Mouse (Mus musculus): ENCODE results near the gene Pank1. TPM values are rescaled to one million over a fixed set of nuclear protein-coding genes. Genes with fewer than 3 reads are reported as not detected.

The Pank1 gene
- 11.8 and 14.6 TPM in 2 replicates for total RNA-seq (2014; rRNA removed)
- 3.6 and 5.5 TPM in 2 replicates for polyA plus RNA-seq (2015; fragmentation: Nextera tagmentation; extraction: Ambion mirVana)

DNA sequence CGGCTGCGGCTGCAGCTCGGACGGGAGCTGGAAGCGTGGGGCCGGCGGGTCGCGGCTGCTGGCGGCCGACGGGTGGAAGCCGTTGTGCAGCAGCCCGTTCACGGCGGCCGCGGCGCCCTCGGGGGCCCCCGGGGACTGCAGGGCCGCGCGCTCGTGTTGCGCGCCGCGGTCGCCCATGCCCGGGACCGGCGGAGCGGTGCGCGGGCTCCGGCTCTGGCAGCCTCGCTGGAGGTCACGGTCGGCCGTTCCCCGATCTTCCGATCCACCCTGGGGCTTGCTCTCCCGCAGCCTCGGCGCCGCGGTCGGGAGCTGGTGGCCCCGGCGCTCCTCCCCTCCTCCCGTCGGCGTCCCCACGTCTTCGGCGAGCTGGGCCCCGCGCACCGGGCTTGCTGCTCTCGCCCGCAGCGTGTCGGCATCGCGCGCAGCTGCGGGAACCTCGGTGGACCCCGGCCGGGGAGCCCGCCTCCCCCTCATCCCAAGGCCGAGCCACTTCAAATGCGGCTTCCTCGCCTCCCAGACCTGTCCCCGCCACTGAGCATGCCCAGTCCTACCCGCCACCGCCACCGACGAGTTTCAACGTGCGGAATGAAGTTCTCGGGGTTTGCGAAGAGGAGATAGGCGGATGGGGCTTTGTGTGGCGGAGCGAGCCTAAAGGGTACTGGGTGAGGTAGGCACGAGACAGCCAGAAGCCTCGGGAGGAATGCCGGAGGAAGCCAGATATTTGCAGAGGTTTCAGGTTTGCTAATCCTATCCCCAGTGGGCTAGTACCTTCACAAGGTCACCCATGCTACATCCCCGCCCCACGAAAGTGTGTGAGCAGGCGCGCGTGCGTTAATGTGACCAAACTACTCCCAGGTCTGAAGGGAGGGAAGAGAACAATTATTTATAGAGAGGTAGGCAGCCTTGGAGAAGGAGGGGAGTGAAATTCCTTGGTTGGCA is at the start of gene Pank1:
TSS of gene Pank1 (minus strand) at position 853 of the 939 bp plus-strand sequence.
- no peaks in the 10 kb centered on the region for H3K36me3 ChIP-seq (ENCODE audit: insufficient read depth)
- no peaks in the 10 kb centered on the region for H3K9me3 ChIP-seq (ENCODE audit: low read length)
- peak within 1 kb of the TSS; percentile 90 for H3K4me3 ChIP-seq (ENCODE audit: low read depth, low read length)
- peak; percentile 67 for ATAC-seq
- H3K9ac ChIP-seq, result peak within 1 kb of the TSS; percentile 86
- peak; percentile 81 for DNase-seq
- no peaks in the 10 kb centered on the region for H3K4me1 ChIP-seq (ENCODE audit: insufficient read depth)
- peak within 1 kb of the TSS; percentile 91 for H3K27ac ChIP-seq (ENCODE audit: low read depth, low read length)
- no peaks in the 10 kb centered on the region for H3K27me3 ChIP-seq (ENCODE audit: insufficient read depth, low read length)
- peak within 1 kb of the TSS; percentile 88 for H3K4me2 ChIP-seq (ENCODE audit: low read depth)
- TF ChIP-seq CTCF (IDR thresholded peaks at IDR 0.05; ENCODE audit: low read depth), result no peak
- WGBS, result under 1% methylated on average over 85 of the region's 96 CpGs

GRCm38 (mm10) chr19:34922603-34922963 is 43.3 kb upstream of the Pank1 start:
- Histone ChIP-seq H3K9ac (peak overlapping the region; percentile 40; the same call in 1 of the 2 replicates), H3K27ac (ENCODE audit: low read depth, low read length) (no peak overlapping the region), H3K9me3 (ENCODE audit: low read length) (no peaks in the 10 kb centered on the region), H3K4me1 (ENCODE audit: insufficient read depth) (no peaks in the 10 kb centered on the region), H3K27me3 (ENCODE audit: insufficient read depth, low read length) (no peaks in the 10 kb centered on the region), H3K36me3 (ENCODE audit: insufficient read depth) (no peaks in the 10 kb centered on the region), H3K4me3 (ENCODE audit: low read depth, low read length) (peak overlapping the region; percentile 91), H3K4me2 (ENCODE audit: low read depth) (peak overlapping the region; percentile 73)
- under 1% methylated on average over 9 of the region's 9 CpGs for WGBS
- ATAC-seq, result no peak
- no peak for TF ChIP-seq CTCF (IDR thresholded peaks at IDR 0.05; ENCODE audit: low read depth)
- no peak for DNase-seq

DNA sequence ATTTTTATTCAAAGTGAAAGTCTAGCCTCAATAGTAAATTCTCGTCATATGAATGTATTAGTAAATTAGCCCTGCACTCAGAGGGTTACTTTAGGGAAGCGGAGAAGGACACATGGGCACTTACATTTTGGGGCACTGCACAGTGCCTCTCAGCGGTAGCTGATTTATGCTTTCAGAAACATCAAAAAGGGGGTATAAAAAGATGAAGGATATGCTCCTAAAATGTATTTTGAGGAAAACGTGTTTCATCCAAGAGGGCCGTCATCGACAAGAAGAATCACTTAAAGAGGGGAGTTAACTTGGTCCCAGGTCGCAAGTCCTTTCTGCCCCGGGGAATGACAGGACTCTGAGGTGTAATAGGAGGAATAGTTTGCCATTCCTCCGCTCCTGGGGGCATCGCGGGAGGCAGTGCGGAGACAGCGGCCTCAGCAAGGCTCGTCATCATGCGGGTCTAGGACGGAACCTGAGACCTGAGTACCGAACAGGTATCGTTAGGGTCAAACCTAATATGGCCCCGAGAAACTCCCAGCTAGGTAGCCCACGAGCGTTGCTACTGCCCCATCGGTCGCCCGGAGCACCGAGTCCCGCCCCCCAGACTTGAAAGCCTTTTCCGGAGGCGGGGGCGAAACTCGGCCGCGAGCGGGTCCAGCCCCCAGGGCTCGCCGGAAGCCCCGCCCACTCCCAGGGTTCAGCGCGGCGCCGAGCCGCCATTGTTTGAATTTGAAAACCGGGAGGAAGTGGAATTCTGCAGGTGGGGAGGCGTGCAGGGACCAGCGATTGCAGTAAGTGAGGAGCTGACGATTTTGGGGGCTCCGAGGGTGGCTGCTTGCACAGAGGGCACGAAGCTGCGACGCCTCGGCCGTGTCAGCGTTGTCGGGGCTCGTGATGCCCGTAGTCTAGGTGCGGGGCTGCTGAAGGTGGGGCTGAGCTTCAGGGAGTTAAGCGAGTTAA is 42.7 kb upstream of the Pank1 start, which contains the start of gene Kif20b:
TSS of gene Kif20b (plus strand) at position 710 of the 951 bp plus-strand sequence.
- TF ChIP-seq CTCF (IDR thresholded peaks at IDR 0.05; ENCODE audit: low read depth), result peak; percentile 21

DNA sequence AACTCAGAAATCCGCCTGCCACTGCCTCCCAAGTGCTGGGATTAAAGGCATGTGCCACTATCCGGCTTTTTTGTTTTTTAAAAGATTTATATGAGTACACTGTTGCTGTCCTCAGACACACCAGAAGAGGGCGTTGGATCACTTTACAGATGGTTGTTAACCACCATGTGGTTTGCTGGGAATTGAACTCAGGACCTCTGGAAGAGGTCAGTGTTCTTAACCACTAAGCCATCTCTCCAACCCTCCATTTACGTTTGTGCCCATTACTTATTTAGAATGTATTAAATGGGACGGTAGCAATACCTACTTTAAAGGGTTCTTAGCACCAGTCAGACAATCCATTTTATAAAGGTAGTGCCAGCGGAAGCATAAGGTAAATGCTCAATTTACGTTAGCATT is 42.0 kb upstream of the Pank1 start:
- peak overlapping the region; percentile 91 for H3K4me3 ChIP-seq (ENCODE audit: low read depth, low read length)
- H3K27ac ChIP-seq (ENCODE audit: low read depth, low read length), result peak overlapping the region; percentile 67
- peak overlapping the region; percentile 73 for H3K4me2 ChIP-seq (ENCODE audit: low read depth)
- ATAC-seq (no peak), DNase-seq (peak; percentile 49)
- H3K27me3 ChIP-seq (ENCODE audit: insufficient read depth, low read length), result no peaks in the 10 kb centered on the region
- 16% methylated on average over 7 of the region's 7 CpGs for WGBS
- no peaks in the 10 kb centered on the region for H3K9me3 ChIP-seq (ENCODE audit: low read length)
- H3K9ac ChIP-seq, result peak overlapping the region; percentile 60; the same call in 1 of the 2 replicates
- TF ChIP-seq CTCF (IDR thresholded peaks at IDR 0.05; ENCODE audit: low read depth), result peak; percentile 45
- H3K4me1 ChIP-seq (ENCODE audit: insufficient read depth), result no peaks in the 10 kb centered on the region
- H3K36me3 ChIP-seq (ENCODE audit: insufficient read depth), result no peaks in the 10 kb centered on the region

More for the DNA sequence above, 42.7 kb upstream of the Pank1 start, which contains the start of gene Kif20b:
- H3K4me1 ChIP-seq (ENCODE audit: insufficient read depth), result no peaks in the 10 kb centered on the region
- H3K4me3 ChIP-seq (ENCODE audit: low read depth, low read length), result peak within 1 kb of the TSS; percentile 91
- peak within 1 kb of the TSS; percentile 60 for H3K9ac ChIP-seq
- H3K36me3 ChIP-seq (ENCODE audit: insufficient read depth), result no peaks in the 10 kb centered on the region
- H3K27ac ChIP-seq (ENCODE audit: low read depth, low read length), result peak within 1 kb of the TSS; percentile 67
- peak; percentile 97 for ATAC-seq
- DNase-seq, result peak; percentile 92
- H3K27me3 ChIP-seq (ENCODE audit: insufficient read depth, low read length), result no peaks in the 10 kb centered on the region
- peak within 1 kb of the TSS; percentile 73 for H3K4me2 ChIP-seq (ENCODE audit: low read depth)
- under 1% methylated on average over 57 of the region's 57 CpGs for WGBS
- H3K9me3 ChIP-seq (ENCODE audit: low read length), result no peaks in the 10 kb centered on the region

GRCm38 (mm10) chr19:34920531-34920930 is 41.3 kb upstream of the Pank1 start:
- H3K36me3 ChIP-seq (ENCODE audit: insufficient read depth), result no peaks in the 10 kb centered on the region
- H3K9me3 ChIP-seq (ENCODE audit: low read length), result no peaks in the 10 kb centered on the region
- no peaks in the 10 kb centered on the region for H3K27me3 ChIP-seq (ENCODE audit: insufficient read depth, low read length)
- no peak for DNase-seq
- no peak overlapping the region for H3K27ac ChIP-seq (ENCODE audit: low read depth, low read length)
- TF ChIP-seq CTCF (IDR thresholded peaks at IDR 0.05; ENCODE audit: low read depth), result no peak
- no peaks in the 10 kb centered on the region for H3K4me1 ChIP-seq (ENCODE audit: insufficient read depth)
- no peak overlapping the region for H3K4me2 ChIP-seq (ENCODE audit: low read depth)
- WGBS, result 78% methylated on average over 3 of the region's 3 CpGs
- no peak overlapping the region for H3K9ac ChIP-seq
- no peak overlapping the region for H3K4me3 ChIP-seq (ENCODE audit: low read depth, low read length)
- no peak for ATAC-seq

DNA sequence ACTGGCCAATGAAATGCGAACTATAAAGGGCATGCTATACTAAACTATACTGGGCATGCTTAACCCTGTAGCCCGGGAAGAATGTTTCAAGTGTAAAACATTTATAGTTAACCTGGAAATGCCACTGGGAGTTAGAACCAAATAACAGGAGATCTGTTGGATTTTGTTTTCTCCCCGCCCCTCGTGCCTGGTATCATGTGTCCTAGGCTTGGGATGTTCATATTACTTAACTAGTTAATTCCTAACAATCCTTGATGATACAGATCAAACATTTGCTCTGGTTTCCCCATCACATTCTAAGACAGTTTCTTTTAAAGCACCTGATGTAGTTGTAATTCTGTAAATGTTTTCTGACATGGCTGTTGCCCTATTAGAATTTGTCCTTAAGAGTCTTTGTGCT is 40.8 kb upstream of the Pank1 start:
- no peaks in the 10 kb centered on the region for H3K36me3 ChIP-seq (ENCODE audit: insufficient read depth)
- TF ChIP-seq CTCF (IDR thresholded peaks at IDR 0.05; ENCODE audit: low read depth), result no peak
- H3K27ac ChIP-seq (ENCODE audit: low read depth, low read length), result no peak overlapping the region
- H3K4me2 ChIP-seq (ENCODE audit: low read depth), result no peak overlapping the region
- H3K27me3 ChIP-seq (ENCODE audit: insufficient read depth, low read length), result no peaks in the 10 kb centered on the region
- H3K4me1 ChIP-seq (ENCODE audit: insufficient read depth), result no peaks in the 10 kb centered on the region
- no peak overlapping the region for H3K9ac ChIP-seq
- no peak for ATAC-seq
- no peak overlapping the region for H3K4me3 ChIP-seq (ENCODE audit: low read depth, low read length)
- DNase-seq, result no peak
- H3K9me3 ChIP-seq (ENCODE audit: low read length), result no peaks in the 10 kb centered on the region
- 91% methylated on average over 4 of the region's 4 CpGs for WGBS
